ENCODE assay signal across 8 mouse cellular contexts in the genomic region with DNA sequence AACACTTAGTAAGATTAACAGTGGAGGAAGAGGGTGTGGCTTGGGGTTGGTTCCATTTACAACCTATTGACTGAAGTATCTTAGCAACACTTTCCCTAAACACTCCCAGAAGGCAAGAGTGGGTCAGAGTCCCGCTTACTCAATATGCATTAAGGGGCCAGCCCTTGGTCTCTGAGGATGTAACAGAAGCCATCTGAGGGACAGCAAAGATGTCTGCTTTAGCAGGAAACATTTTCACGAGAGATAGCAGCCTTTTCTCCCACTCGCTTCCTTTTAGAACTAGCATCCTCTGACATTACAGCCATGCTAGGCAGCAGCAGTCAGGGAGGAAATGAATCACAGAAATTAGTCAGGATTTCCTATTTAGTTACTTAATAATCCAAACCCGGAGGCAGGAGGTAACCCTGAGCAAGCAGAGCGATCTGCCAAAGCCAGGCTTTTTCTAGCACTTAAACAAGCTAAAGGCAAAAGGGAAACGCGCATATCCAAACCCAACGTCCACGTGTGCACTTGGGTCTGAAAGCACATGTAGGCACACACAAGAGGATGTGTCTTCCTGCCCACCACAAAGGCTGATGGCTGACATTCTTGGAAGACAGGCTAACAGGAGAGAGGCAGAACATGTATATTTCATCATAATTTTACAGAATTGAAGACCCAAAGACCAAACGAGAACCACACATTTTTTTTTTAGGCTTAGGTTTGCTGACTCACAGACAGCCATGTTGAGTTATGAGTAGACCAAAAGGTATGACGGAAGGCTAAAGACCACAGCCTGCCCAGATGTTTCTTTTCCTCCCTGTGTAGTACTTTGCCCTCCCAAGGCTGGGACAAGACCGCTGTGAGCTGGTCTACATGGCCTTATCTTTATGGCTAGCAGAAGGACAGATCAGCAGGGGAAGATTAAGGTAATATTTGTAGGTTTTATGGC. TPM values are rescaled to one million over a fixed set of nuclear protein-coding genes. Genes with fewer than 3 reads are reported as not detected.
A peak's percentile ranks its signal among the peaks of the same experiment; 100 is the strongest.
DNase-seq lines count a peak whose midpoint lies in the region; ATAC-seq and TF ChIP-seq lines count a peak whose summit lies in the region.

No protein-coding gene starts in this region.

- H3K27ac ChIP-seq in layer of hippocampus, adult 2 months, result peak overlapping the region; percentile 24
- peak overlapping the region; percentile 56 for H3K27ac ChIP-seq in embryonic facial prominence, embryonic 15.5 days (replicated peaks)
- H3K27ac ChIP-seq in intestine, embryonic 16.5 days (ENCODE audit: low read length), result peak overlapping the region; percentile 98
- H3K27ac ChIP-seq in stomach, embryonic 16.5 days (ENCODE audit: low read length), result peak overlapping the region; percentile 94

- no peaks in the 10 kb centered on the region for H3K27me3 ChIP-seq in embryonic facial prominence, embryonic 15.5 days
- no peaks in the 10 kb centered on the region for H3K27me3 ChIP-seq in intestine, embryonic 16.5 days (replicated peaks; ENCODE audit: control insufficient read depth, insufficient read depth, low read length)
- H3K27me3 ChIP-seq in stomach, embryonic 16.5 days (ENCODE audit: control insufficient read depth, insufficient read depth, low read length), result no peaks in the 10 kb centered on the region

- H3K4me3 ChIP-seq in layer of hippocampus, adult 2 months, result peak overlapping the region; percentile 22; the same call in 1 of the 2 replicates
- H3K4me3 ChIP-seq in embryonic facial prominence, embryonic 15.5 days (replicated peaks), result no peak overlapping the region
- H3K4me3 ChIP-seq in intestine, embryonic 16.5 days (ENCODE audit: low read length), result peak overlapping the region; percentile 32
- H3K4me3 ChIP-seq in lung, adult 2 months (replicated peaks; ENCODE audit: extremely low read depth, low read depth, low read length), result no peak overlapping the region
- H3K4me3 ChIP-seq in stomach, embryonic 16.5 days (replicated peaks; ENCODE audit: low read length), result peak overlapping the region; percentile 21

- no peak for ATAC-seq in embryonic facial prominence, embryonic 15.5 days (ENCODE audit: insufficient number of reproducible peaks, low FRiP score, low TSS enrichment, low read depth)
- peak; percentile 95 for ATAC-seq in intestine, embryonic 16.5 days
- ATAC-seq in stomach, embryonic 16.5 days (ENCODE audit: insufficient read depth, low FRiP score), result peak; percentile 81

- H3K9ac ChIP-seq in embryonic facial prominence, embryonic 15.5 days, result no peak overlapping the region
- peak overlapping the region; percentile 61 for H3K9ac ChIP-seq in intestine, embryonic 16.5 days (ENCODE audit: low read depth, low read length)
- H3K9ac ChIP-seq in stomach, embryonic 16.5 days (ENCODE audit: low read length), result peak overlapping the region; percentile 40

- WGBS in embryonic facial prominence, embryonic 15.5 days, result 43% methylated on average over 12 of the region's 12 CpGs
- 23% methylated on average over 12 of the region's 12 CpGs for WGBS in intestine, embryonic 16.5 days
- 20% methylated on average over 12 of the region's 12 CpGs for WGBS in lung, adult 2 months
- 21% methylated on average over 12 of the region's 12 CpGs for WGBS in stomach, embryonic 16.5 days

- no peaks in the 10 kb centered on the region for H3K36me3 ChIP-seq in embryonic facial prominence, embryonic 15.5 days
- H3K36me3 ChIP-seq in intestine, embryonic 16.5 days (ENCODE audit: control insufficient read depth, insufficient read depth, low read length), result no peaks in the 10 kb centered on the region
- no peaks in the 10 kb centered on the region for H3K36me3 ChIP-seq in stomach, embryonic 16.5 days (ENCODE audit: control insufficient read depth, insufficient read depth, low read length)

- no peak for TF ChIP-seq CTCF in layer of hippocampus, adult 2 months (conservative IDR thresholded peaks at IDR 0.05)
- no peak for TF ChIP-seq CTCF in lung, adult 2 months (IDR thresholded peaks at IDR 0.05; ENCODE audit: insufficient read depth, low read length)

- DNase-seq in layer of hippocampus, adult 2 months (ENCODE audit: low spot score in 2 of 2), result peak in 1 of 2 experiments; percentile 14
- no peak for DNase-seq in layer of hippocampus, adult 9-10 months (ENCODE audit: low spot score)
- DNase-seq in NIH3T3 (ENCODE audit: low read depth), result peak; percentile 81
- peak; percentile 39 for DNase-seq in lung, adult 2 months
- no peak for DNase-seq in cerebellum, adult 11 months

- H3K4me2 ChIP-seq in embryonic facial prominence, embryonic 15.5 days (replicated peaks), result 0 out of 2 replicates have a peak overlapping the region, but pooled peaks have one; percentile 0
- peak overlapping the region; percentile 58 for H3K4me2 ChIP-seq in intestine, embryonic 16.5 days (ENCODE audit: low read depth, low read length)
- peak overlapping the region; percentile 32 for H3K4me2 ChIP-seq in stomach, embryonic 16.5 days (ENCODE audit: low read depth, low read length)

- H3K4me1 ChIP-seq in embryonic facial prominence, embryonic 15.5 days, result 0 out of 2 replicates have a peak, but pooled peaks cover 4% of the 10 kb centered on the region
- peaks cover 28% of the 10 kb centered on the region for H3K4me1 ChIP-seq in intestine, embryonic 16.5 days (ENCODE audit: control insufficient read depth, insufficient read depth, low read length)
- H3K4me1 ChIP-seq in lung, adult 2 months (ENCODE audit: control insufficient read depth, insufficient read depth, low read length), result peaks cover 17% of the 10 kb centered on the region; the same call in 1 of the 2 replicates
- peaks cover 20% of the 10 kb centered on the region for H3K4me1 ChIP-seq in stomach, embryonic 16.5 days (ENCODE audit: control insufficient read depth, insufficient read depth, low read length)

- H3K9me3 ChIP-seq in embryonic facial prominence, embryonic 15.5 days (replicated peaks), result peaks cover 9% of the 10 kb centered on the region; the same call in 1 of the 2 replicates
- no peaks in the 10 kb centered on the region for H3K9me3 ChIP-seq in intestine, embryonic 16.5 days (ENCODE audit: control insufficient read depth, low read length)
- peaks cover 2% of the 10 kb centered on the region; the same call in 1 of the 2 replicates for H3K9me3 ChIP-seq in stomach, embryonic 16.5 days (replicated peaks; ENCODE audit: control insufficient read depth, low read length)

- no peak for TF ChIP-seq POLR2A in lung, adult 2 months (IDR thresholded peaks at IDR 0.05; ENCODE audit: borderline replicate concordance, extremely low read depth, low read depth, low read length)

RNA-seq across cellular contexts. Expression of a gene that starts 37.7 kb away (rescaled TPM):
- not detected for total RNA-seq in layer of hippocampus, adult 2 months (2021)
- polyA plus RNA-seq in embryonic facial prominence, embryonic 15.5 days (2015; fragmentation: Nextera tagmentation; extraction: Ambion mirVana), result 0.85 TPM in 1 of 2 replicates, not detected in the other
- not detected in 2 replicates for polyA plus RNA-seq in intestine, embryonic 16.5 days (2015; fragmentation: Nextera tagmentation; extraction: Ambion mirVana)
- not detected in 2 replicates for polyA plus RNA-seq in lung, adult 2 months (2012; rRNA removed)
- polyA plus RNA-seq in stomach, embryonic 16.5 days (2015; fragmentation: Nextera tagmentation; extraction: Ambion mirVana), result not detected in 2 replicates

RNA-seq across cellular contexts. Expression of a gene that starts 38.4 kb away (rescaled TPM):
- total RNA-seq in layer of hippocampus, adult 2 months (2021), result 10 to 100 TPM; 53.8 to 54.8 TPM
- polyA plus RNA-seq in embryonic facial prominence, embryonic 15.5 days (2015; fragmentation: Nextera tagmentation; extraction: Ambion mirVana), result 40.7 and 40.8 TPM in 2 replicates
- 75.3 and 77.5 TPM in 2 replicates for polyA plus RNA-seq in intestine, embryonic 16.5 days (2015; fragmentation: Nextera tagmentation; extraction: Ambion mirVana)
- polyA plus RNA-seq in lung, adult 2 months (2012; rRNA removed), result 12.8 and 13.1 TPM in 2 replicates
- polyA plus RNA-seq in stomach, embryonic 16.5 days (2015; fragmentation: Nextera tagmentation; extraction: Ambion mirVana), result 60.0 and 64.9 TPM in 2 replicates

Comparison
In these comparisons a context has a peak if more than half of its experiments do, and no peak if none do; other contexts are left out.
1. DNase-seq: peak in NIH3T3 (single experiment) and lung, adult 2 months (single experiment); none in layer of hippocampus, adult 9-10 months (single experiment) and cerebellum, adult 11 months (single experiment).
2. H3K27ac ChIP-seq: peak in every context shown above with its lines; median percentile 98 in intestine, embryonic 16.5 days; 94 in stomach, embryonic 16.5 days; 56 in embryonic facial prominence, embryonic 15.5 days; 24 in layer of hippocampus, adult 2 months.
3. H3K4me3 ChIP-seq: peak in layer of hippocampus, adult 2 months (single experiment), intestine, embryonic 16.5 days (single experiment) and stomach, embryonic 16.5 days (single experiment); none in embryonic facial prominence, embryonic 15.5 days (single experiment) and lung, adult 2 months (single experiment).
4. H3K4me2 ChIP-seq: peak in every context shown above with its lines; median percentile 58 in intestine, embryonic 16.5 days; 32 in stomach, embryonic 16.5 days; 0 in embryonic facial prominence, embryonic 15.5 days.